Mouse (Mus musculus): Measurements from ENCODE around the gene Gm20854.
"Not testable (repeated sequence)": the region's sequence is repeated elsewhere in the genome, so short reads cannot be mapped to it uniquely, and the experiment has no call there.

DNA sequence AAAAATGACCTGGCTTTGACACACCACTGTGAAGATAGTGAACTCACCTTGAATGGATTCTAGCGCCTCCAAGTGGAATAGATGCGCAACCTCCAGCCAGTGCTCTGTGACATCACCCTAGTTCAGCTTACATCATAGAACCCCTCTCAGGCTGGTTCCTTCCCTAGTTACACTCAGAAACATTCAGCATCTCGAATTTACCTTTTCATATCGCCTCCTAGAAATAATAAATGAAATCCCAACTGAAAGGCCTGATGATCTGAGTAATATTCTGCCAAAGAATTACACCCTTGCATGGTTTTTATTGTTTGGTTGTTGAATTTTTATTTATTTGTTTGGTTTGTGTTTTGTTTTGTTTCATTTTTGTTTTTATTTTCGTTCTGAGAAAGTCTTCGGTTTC lies at the start of gene Gm20854:
- not testable (repeated sequence) for TF ChIP-seq CTCF (IDR thresholded peaks at IDR 0.05; ENCODE audit: borderline replicate concordance, insufficient read depth, low read length); POLR2A (IDR thresholded peaks at IDR 0.05; ENCODE audit: low read depth, low read length)
